Mouse (Mus musculus) regulatory T cell (primary cell): ENCODE results near the gene Fbxo11.

Experiments
- in situ Hi-C: fragments of 300-600 bp; cut with MboI, MseI; formaldehyde crosslinking; loops from one replicate; pipeline ENCODE4 v1.15.1; 2025; ENCODE audit warnings: high pct_unique_total_duplicates

Fbxo11 gene

DNA sequence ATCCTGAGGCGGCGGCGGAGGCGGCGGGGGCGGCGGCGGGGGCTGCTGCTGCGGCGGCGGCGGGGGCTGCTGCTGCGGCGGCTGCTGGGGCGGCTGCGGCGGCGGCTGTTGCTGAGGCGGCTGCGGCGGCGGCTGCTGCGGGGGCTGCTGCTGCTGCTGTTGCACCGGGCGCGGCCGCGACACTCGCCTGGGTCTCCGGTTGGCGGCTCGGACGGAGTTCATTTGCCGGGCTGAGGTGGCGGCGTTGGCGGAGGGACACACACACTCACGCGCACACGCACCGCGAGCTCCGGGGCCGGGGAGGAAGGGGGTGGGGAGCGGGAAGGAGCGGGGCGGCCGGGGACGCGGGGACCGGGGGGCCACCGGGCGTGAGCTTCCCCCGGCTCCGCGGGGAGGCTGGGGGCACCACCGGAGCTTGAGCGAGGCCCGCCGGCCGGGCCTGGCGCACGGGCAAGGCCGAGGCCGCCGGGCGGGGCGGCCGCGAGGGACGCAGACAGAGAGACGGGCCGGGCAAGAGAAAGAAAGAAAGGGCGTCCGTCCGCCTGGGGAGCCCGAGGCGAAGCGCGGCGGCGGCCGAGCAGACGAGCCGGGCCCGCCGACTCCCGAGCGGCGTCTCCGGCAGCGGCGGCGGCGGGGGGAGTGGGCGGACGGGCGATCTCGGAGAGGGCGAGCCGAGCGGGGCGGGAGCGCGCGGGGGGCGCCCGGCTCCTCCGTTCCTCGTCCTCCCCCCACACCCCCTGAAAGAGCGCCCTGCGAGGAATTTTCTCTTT is at the start of gene Fbxo11:
Fbxo11 (minus strand) TSS at position 261 of the 770 bp plus-strand sequence.
- in situ Hi-C loops = loop anchor here (10.0 kb wide), 1 partner anchor 50 kb away; no protein-coding TSS in a partner anchor

DNA sequence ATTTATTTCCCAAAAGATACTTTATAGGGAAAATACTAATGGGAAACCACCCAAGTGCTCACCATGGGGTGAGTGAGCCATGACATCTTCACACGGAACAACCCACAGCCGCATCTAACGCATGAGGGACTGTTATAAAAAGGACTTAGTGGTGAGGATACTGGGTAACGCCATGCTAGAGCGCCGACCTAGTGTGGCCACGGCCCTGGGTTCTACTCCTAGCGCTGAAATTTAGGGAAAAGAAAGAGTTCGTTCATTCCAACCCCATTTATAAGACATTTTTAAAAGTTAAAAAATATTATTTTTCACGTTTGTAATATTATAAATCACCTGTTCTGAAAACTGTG is 48.8 kb upstream of the Fbxo11 start:
- in situ Hi-C loops = loop anchor here (5.0 to 10.0 kb wide), 3 partner anchors 49 to 259 kb away; partner anchors contain the start of gene Fbxo11

DNA sequence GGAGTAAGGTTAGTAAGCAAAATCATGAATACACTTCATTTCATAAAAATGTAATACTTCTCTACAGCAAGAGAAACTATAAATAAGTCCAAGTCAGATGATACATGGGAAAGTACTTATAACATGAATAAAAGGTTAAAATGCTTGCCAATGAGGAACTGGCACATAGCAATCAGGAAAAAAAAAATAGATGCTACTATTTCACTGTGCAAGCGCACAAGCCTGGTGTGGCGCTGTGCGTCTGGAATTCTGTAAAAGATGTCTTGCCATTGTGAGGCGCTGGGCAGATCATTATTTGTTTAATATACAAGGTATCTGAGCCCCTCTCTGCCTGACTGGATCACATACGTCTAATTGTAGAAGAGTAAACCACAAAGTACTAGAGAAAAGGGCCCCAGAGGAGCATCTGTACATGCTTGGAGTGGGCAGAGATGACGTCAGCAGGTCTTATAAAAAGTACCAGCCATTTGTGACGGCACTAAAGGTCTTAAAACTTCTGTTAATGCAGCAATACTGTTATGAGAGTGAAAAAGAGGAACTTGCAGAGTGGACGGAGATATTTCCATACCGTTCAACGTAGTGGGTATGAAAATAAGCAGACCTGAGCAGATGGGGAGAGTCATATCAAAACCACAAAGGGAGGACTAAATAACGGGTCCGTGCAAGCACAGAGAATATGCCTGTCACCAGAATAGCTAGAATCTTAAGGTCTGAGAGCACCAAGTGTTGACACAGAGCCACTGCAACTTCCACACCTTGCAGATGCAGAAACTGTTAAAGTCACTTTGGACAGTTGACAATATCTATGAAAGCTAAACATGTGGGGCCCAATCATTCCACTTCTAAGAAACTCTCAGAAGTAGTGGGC is 48.2 kb upstream of the Fbxo11 start:
- in situ Hi-C loops = loop anchor here (5.0 to 10.0 kb wide), 3 partner anchors 48 to 258 kb away; partner anchors contain the start of gene Fbxo11

DNA sequence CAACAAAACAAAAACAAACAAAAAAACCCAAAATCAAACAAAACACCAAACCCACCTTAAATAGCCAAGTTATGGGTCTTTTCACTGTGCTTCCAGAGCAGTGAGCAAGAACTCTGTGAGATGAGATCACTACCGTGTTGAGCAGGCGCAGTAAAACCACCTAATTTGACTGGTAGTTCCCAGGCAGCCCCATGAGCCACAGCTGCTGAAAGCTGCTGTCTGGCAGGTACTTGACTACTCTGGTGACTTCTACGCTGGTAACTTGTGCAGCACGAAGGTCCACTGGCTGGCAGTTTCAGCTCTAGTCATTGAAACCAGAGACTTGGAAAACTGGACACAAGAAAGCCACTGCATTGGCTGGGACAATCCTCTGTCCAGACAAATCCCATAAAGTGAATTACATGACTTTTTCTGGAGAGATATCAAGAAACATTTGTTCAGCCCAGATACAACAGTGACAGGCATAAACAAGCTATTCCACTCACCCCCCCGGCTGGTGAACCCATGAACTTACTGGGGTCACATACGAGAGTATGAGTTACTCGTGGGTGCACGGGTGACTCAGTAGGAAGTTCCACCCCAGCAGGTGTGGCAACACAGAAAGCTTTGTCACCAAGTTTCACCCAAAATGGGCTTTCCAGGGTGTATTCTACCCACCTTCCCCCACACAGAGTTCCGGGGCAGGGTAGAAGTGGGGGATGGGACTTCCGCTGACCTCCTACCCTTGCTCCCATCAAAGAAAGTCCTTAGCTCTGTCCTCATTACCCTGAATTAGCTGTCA is 47.0 kb upstream of the Fbxo11 start:
- in situ Hi-C loops = loop anchor here (5.0 to 10.0 kb wide), 3 partner anchors 47 to 257 kb away; partner anchors contain the start of gene Fbxo11

DNA sequence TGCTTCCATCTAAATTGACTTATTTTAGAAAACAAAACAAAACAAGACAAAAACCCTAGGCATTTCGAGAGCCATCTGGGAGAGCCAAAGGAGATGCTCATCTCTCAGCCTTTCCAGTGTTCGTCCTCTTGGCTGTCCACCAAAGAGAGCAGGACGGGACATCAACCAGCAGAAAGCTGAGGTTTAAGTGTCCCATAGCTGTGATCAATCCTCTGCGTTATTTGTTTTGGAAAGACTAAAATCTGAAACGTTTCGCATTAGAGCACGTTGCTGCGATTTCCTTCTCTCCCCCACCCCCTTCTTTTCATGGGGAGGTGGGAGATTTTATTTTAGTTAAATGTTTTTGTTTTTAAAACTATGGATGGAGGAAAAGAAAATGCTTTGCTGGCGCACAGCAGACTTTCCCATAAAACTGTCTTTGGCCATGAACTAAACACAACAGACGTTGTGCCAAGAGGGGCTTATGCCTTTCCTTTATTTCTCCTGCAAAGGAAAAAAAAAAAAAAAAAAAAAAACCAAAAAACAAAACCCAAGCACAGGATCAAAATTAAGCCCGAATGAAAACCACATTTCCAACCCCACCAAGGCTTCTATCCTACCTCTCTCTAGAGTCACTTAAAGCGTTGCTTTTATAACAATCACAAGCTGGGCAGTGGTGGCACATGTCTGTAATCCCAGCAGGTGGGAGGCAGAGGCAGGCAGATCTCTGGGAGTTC is 46.1 kb upstream of the Fbxo11 start:
- in situ Hi-C loops = loop anchor here (5.0 to 10.0 kb wide), 3 partner anchors 46 to 256 kb away; partner anchors contain the start of gene Fbxo11

DNA sequence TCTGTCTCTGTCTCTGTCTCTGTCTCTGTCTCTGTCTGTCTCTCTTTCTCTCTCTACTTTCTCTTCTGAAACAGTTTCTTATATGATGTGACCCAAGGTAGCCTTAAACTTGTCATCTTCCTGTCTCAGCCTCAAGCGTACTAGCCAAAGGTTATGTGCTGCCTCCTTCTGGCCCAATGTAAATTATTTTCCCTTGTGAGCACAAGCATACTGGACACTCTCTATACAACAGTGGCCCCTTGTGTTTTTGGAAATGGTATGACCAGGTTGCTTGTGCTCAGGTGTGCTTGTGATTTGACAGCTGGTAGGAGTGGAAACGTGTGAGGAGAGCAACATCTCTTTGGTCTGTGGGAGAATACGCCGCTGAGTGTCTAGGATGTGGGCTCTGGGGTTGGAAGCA is 42.6 kb upstream of the Fbxo11 start:
- in situ Hi-C loops = no loop called here

DNA sequence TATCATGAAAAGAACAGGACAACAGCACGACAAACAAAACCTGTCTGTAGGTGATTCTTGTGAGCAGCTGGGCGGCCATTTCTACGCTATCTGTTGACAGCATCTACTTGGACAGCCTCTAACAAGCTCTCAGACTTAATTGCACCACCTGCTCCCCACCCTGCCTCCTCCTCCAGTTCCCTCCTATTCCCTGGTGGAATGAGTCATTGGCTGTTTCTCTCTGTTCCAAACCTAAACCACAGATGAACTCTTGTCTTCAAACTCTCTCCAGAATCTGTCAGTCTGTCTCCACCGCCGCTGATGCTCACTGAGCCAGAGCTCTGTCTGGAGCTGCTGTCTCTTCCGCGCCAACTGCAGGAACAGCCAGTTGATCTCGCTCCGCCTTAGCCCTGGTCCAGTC is 41.3 kb upstream of the Fbxo11 start:
- in situ Hi-C loops = no loop called here

DNA sequence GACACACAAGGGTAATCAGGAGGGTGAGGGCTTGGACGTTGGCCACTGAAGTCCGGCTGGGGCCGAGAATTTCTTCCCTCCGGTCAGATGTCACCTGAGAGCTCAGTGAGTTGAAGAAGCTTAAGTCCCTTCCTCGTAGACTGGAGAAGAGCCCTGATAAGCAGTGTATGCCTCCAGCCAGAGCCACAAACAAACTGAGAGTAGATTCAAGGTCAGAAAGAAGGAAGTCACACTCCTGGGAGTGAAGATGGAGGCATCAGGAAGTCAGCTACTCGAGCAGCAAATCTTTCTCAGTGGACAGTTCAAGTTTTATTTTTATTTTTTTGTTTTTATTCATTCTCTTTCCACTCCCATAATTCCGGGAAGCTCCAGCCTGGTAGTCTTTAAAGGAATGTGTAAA is 37.5 kb upstream of the Fbxo11 start:
- in situ Hi-C loops = no loop called here

DNA sequence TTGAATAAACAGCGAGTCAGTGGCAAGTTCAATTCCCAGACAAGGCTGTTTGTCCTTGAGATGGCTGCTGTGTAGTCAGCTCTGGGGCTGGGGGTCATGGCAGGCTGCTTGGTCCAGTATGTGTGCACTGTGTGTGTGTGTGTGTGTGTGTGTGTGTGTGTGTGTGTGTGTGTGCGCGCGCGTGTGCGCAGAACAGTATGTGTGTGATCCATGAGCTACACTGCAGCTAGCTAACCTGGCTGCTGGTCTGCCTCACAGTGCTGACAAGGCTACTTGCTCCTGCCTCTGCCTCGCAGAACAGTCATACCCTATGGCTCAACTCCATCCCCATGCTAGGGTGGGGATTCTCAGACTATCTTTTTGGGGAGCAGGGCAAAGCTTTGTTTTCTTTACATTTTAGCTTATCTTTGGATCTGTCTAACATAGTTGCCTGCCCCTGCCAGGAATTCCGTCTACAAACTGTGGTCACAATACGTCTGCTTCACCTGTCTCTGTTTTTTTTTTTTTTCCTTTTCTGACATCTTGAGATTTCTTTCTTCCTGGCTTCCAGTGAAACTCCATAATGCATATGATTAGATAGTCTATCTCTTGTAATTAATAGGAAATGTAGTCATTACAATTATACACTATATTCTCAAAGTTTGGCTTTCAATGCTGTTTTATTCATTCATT is 33.2 kb upstream of the Fbxo11 start:
- in situ Hi-C loops = no loop called here

DNA sequence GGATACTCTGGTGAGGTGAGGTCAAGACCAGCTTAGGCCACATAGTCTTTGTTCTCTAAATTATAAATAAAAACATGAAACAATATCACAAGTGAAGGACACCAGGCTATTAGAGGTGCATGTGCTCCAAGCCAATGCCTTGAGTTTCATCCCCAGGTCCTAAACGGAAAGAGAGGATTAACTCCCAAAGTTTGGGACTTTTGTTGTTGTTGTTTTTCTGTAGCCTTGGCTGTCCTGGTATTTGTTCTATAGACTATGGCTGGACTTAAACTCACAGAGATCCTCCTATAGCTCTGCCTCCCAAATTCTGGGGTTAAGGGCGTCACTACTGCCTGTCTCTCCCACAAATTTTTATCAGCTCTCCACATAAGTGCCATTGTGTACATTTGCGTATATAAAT is 32.5 kb upstream of the Fbxo11 start:
- in situ Hi-C loops = no loop called here

DNA sequence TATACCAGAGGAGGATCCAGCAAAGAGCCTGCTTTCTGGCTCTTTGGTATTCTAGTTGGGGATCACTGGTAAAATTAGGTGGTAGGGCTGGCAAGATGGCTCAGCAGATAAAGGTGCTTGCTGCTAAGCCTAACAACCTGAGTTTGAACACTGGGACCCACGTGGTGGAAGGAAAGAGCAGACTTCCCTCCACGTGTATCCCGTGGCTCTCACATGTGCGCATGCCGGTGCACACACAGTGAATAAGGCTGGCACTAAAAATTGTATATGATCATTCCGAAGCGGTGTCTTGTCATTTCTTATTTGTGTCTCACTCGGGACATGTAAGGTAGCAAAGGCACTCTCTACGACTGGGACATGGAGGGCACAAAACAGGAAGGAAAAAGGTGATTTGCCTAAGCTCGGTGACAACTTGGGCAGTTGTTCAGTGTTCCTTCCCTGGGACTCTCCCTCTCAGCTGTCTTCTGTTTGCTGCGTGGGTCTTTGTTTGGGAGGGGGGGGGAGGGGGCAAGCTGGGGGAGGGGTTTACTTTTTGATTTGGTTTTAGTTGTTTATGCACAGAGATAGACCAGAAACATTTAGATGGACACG is 31.8 kb upstream of the Fbxo11 start:
- in situ Hi-C loops = no loop called here

DNA sequence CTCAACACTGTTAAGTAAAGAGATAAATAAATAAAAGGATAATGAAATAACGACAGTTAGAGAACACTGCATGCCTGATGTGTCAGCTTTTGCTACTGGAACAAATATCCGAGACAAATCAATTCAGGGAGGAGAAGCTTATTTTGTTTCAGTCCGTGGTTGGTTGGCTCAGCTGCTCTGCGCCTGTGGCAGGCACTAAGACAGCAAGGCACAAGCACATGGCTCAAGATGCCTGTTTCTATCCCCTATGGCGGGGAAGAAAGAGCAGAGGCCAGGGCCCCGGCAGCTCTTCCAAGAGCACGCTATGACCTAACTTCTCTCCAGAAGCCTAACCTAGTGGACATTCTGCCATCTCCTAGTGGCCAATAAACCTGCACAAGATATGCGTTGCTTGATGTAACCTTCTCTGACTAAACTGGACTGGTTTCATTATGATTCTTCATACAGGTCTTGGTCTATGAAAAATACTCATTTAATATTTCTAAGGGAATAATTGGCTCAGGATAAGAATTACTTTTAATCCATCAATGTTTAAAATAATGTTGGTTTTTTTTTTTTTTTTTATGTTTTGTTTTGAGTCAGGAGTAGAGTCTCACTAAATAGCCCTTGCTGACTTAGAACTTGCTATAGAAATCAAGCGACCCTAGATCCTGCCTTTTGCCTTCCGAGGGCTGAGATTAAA is 30.6 kb upstream of the Fbxo11 start:
- in situ Hi-C loops = no loop called here

DNA sequence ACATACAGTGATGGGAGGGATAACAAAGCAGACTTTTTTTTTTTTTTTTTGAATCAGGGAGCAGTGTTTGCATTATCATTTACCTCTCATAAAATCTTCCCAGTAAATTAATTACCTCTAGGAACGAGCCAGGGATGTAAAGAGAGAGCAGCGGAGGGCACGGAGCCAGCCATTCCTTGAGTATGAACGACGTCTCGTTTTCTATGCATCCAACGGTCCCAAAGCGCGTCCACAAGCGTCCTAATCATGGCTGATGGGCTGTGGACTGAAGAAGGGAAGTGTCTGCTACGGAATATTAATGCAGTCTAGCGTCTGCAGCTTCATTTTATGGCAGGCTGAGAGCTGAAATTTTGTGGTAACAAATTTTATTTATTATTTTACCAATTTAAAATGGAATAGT is 29.2 kb upstream of the Fbxo11 start:
- in situ Hi-C loops = no loop called here

DNA sequence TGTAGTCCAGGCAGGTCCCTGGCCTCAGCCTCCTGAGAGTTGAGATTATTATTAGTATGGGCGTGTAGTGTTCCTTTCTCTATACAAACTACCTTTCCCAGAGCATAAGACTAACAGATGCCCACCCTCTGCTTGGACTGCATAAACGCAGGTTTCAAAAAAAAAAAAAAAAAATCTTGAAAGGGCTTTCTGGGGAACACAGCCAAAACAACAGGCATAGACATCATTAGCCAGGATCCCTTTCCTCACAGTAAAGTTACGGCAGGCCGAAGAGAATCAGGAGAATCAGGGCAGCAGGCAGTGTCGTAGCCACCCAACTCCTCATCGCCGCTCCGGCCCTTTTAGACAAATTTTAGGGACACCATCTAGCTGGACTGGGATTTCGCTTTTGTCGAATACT is 28.7 kb upstream of the Fbxo11 start:
- in situ Hi-C loops = no loop called here

DNA sequence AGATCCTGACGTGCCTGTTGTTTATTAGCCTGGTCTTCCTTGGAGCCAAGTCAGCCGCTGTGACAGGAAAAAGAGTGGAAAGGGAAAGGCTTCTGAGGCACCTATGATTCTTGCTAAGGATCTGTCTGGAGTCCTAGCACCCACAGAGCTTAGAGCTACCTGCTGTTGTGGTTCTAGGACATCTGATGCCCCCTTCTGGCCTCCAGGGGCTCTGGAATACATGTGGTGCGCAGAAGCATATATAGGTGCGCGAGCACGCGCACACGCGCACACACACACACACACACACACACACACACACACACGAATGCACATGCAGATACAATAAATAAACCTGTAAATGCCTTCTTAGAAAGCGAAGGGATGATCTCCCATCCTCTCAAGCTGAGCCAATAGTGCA is 20.9 kb upstream of the Fbxo11 start:
- in situ Hi-C loops = no loop called here

DNA sequence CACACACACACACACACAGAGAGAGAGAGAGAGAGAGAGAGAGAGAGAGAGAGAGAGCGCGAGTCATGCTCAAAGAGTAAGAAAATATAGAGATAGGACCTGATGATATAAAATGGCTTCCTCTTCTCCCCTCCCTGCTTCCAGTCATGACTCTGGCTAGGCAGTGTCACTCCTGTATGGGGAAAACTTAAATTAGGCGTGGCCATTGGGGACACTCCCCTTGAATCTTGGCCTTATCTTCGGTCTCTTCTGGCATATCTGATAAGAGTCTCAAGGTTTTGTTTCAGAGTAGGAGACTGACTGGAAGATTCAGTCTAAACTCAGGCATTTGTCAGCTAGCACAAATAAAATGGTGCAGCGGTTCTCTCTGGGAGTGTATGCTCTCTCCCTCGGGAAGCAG is 16.4 kb upstream of the Fbxo11 start:
- in situ Hi-C loops = no loop called here

DNA sequence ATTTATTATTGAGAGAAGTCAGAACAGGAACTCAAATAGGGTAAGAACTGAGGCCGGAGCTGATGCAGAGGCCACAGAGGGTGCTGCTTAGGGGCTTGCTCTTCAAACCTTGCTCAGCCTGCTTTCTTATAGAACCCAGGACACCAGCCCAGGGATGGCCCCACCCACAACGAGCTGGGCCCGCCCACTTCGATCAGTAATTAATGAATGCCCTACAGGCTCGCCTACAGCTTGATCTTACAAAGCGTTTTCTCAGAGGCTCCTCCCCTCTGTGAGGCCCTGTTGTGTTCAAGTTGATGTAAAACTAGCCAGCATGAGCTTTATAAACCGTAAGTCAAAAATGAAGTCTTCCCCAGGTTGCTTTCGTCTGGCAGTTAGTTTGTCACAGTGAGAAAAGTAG is 14.7 kb upstream of the Fbxo11 start:
- in situ Hi-C loops = no loop called here

DNA sequence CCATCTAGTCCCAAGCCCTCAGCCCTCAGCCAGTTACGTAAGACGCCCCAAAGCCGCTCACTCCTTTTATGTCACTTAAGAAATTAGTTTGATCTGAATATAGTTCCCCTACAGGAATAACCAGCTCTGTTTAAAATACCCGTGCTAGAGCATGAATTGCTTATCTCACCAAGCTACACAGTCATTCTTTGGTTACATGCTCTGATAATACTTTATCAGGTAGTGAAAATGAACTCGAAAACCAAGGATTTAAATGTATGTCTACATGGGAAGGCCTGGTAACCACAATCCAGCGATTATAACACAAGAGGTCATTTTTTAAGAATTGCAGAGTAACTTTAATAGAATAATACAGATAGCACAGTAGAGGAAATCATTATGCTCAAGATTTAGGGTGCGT is 7.0 kb upstream of the Fbxo11 start:
- in situ Hi-C loops = no loop called here

DNA sequence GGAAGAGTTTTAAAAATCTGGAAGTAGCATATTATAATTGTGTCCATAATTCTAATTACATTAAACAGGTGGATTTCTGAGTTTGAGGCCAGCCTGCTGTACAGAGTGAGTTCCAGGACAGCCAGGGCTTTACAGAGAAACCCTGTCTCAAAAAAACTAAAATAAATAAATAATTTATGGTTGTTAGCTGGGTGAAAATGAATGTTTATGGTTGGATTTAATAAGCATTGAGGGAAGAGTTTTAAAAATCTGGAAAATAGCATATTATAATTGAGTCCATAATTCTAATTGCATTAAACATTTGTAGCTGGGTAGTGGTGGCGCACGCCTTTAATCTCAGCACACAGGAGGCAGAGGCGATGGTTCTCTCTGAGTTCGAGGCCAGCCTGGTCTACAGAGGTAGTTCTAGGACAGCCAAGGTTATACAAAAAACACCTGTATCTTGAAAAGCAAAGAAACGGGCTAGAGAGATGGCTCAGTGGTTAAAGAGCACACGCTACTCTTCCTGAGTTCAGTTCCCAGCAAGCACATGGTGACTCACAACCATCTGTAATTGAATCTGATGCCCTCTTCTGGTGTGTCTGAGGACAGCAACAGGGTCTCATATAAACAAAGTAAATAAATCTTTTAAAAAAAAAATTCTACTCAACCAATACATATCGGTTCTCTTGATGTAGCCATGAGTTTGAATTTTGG is 3.1 kb upstream of the Fbxo11 start:
- in situ Hi-C loops = loop anchor here (10.0 kb wide), 1 partner anchor 47 kb away; no protein-coding TSS in a partner anchor
